Mouse (Mus musculus): ENCODE data around the gene Snx14. TPM values are rescaled to one million over a fixed set of nuclear protein-coding genes. Genes with fewer than 3 reads are reported as not detected.
A peak's percentile ranks its signal among the peaks of the same experiment; 100 is the strongest.
"Not testable (repeated sequence)": the region's sequence is repeated elsewhere in the genome, so short reads cannot be mapped to it uniquely, and the experiment has no call there.

Gene Snx14
- total RNA-seq (2021), result 10 to 100 TPM; 49.1 to 57.3 TPM
- polyA plus RNA-seq (2012; rRNA removed), result 24.9 and 28.1 TPM in 2 replicates
- long read RNA-seq, transcript Snx14-204 (28 exons, 3,109 nt), result major isoform, 19 of 28 reads
- long read RNA-seq, partial matches to known transcripts, result 3 of 28 reads
- long read RNA-seq, other reads (novel, unspliced or antisense), result 3 of 28 reads

DNA sequence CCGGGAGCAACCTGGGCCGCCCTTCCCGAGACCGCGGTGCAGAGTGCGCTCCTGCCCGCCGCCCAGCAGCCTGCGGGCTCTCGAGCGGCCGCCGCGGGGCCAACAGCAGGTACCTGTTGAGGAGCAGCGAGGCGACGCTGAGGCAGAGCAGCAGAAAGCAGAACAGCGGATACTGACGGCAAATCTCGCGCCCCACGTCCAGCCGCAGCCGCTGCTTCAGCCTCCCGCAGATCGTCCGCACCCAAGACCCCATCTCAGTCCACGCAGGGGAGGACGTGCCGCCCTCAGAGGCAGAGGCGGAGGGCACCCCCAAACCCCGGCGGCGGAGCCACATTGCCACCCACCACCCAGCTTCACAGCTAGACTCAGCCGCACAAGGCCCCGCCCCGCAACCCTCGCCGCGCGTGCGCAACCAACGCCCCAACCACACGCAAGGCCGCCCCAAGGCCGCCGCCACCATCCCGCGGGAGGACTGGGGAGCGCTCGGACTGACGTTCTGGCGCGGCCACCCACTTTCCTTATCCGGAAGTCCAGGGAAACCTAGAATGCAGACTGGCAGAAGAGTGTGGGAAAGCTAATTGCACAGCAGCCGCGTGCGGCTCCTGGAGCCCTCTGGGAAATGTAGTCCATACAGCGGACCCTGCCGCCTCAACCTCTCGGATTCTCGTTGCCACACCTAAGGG lies at the start of gene Snx14:
Snx14 (minus strand) TSS at position 404 of the 683 bp plus-strand sequence.
- peak; percentile 99 for DNase-seq

DNA sequence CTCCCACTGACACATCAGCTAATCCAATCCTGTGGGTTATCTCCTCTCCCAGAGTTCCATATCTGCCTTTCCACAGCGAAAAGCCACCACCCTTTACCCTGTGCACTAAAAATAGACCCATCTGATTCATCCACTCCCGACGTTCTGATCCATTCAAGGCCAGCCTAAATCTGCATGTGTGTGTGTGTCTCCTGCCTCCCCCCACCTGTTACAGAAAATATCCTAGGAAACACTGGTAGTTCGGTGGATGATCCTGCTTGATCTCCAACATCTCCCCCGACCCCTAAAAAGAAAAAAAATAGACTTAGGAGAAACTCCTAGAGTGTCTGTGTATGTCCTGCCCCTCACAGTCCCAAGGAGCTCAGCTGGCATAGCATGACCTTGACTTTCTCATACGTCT lies 45.8 kb upstream of the Snx14 start:
- peak; percentile 81 for DNase-seq

DNA sequence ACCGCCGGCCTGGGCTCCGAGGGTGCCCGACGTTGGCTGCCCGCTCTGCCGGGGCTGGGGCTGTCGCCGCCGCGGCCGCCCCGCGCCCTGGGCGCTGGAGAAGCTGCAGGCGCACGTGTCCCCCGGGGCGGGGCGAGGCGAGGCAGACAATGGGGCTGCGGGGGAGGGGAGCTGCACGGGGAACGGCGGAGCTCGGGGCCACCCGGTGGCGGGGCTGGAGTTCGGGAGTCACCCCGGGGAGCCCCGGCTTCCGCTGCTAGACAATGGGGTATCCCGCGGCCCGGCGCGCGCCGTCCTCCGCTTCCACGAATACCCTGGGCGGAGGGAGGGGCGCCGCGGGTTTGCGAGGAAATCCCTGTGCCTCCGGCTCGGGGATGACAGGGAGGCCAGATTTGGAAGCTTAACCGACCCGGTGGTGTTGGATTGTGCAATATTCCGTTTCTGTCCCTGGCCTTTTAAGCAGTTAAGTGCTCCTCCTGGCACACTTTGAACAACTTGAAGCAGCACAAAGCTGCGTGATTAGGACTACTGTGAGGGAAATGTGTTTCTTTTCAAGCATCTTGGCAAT lies 44.2 kb upstream of the Snx14 start:
- peak; percentile 94 for DNase-seq

DNA sequence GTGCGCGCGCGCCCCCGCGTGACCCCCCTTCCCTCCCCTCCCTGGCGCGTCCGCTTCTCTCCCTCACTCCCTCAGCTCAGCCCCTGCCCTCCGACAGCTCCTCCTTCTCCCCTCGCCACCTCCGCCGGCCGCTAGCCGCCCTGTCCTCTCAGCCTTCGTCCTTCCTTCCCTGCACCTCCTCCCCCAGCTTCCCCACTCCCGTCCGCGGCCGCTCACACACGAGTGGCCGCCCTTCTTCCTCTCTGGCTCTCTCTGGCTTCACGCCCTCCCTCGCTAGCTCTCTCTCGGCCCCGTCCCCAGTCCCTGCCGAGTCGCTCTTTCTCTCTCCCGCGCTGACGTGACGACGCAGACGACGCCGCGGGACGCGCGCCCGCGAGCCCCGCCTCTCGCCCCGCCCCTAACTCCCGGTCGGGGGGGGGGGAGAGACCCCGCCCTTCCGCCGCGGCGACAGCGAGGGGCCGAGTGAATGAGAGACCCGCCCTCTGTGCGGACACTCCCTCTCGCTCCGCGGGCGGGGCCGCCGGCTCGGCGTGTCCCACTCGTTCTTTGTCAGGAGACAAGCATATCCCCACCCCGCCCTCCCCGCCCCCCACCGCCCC lies 43.6 kb upstream of the Snx14 start, which contains the start of gene Syncrip:
Syncrip (minus strand) TSS at position 345 of the 599 bp plus-strand sequence.
- peak; percentile 96 for DNase-seq

DNA sequence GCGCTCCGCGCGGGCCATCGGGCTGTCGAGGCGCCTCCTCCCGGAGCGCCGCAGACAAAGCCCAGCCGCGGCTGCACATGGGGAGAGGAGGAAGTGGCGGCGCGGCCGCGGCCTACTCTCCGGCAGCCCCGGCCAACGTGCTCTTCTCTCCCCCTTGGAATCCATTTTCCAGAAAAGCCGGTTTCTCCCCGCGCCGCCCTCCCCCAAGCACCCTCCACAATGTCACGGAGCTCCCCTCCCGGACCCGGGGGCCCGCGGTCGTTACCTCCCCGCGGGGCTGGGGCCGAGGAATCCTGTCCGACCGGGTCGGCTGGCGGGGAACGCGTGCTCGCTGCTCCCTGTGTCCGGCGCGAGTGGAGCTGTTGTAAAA lies 43.0 kb upstream of the Snx14 start:
- DNase-seq, result no peak

DNA sequence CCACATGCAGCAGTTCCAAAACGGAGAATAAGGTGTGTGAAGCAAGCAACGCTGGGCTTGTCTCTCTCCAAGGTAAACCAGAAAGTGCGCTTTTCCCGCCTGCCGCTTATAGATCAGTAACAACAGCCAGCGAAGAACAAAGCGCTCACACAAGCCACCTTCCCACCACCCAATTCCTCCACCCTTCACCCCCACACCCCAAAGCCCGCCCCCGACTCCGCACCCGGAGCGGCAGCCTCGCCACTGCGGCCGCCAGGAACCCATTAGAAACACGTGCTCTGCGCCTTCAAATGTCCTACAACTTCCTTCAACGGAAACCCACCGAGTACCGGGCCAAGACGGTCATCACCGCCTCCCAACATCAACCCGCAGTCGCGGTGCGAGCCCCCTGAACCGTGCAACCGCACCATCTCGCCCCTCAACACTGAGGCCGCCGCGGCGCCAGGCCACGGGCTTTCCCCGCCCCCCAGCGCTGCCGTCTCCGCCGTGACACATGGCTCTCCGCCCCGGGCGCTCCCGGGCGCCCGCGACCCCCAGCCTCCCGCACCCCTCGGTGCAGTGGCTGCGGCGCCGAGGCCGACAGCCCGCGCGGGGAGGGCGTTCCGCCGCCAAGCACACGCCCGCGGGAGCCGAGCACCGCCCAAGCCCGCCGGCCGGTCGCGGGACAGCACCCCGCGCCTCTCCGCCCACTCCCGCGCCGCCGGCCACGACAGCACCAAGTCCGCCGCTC lies 42.5 kb upstream of the Snx14 start:
- peak; percentile 77 for DNase-seq

DNA sequence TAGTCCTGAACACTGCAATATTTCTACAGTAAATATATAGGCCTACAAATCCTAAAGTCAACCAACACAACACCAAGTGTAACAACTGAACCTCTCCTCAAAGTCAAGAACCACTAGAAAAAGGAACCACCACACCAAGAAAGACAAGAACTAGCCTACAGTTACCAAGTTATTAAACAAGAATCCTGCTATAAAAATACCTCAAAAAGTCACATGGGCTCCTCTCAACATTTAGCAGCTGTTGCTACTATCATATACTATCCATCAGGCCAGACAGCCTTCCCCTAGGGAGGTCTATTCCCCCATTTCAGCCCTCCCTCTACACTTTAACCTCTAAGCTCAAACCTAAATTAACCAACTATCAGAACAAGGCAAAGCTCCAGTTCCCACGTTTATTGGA lies 41.4 kb upstream of the Snx14 start:
- no peak for DNase-seq

DNA sequence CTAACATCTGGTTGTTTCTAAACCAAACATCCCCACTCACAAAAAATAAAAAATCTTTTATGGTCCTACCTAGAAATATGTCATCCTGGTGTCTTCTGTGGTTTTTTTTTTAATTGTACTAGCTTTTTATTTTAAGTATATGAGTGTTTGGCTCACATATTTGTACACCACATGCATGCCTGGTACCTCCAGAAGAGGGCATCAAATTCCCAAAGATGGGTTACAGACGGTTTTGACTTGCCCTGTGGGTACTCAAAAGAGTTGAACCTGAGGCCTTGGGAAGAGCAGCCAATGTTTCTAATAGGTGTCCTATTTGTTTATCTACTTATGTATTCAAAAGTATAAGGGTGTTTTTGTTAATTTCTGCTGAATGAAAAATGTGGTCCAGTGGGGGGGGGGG lies 37.4 kb upstream of the Snx14 start:
- DNase-seq, result peak; percentile 17

DNA sequence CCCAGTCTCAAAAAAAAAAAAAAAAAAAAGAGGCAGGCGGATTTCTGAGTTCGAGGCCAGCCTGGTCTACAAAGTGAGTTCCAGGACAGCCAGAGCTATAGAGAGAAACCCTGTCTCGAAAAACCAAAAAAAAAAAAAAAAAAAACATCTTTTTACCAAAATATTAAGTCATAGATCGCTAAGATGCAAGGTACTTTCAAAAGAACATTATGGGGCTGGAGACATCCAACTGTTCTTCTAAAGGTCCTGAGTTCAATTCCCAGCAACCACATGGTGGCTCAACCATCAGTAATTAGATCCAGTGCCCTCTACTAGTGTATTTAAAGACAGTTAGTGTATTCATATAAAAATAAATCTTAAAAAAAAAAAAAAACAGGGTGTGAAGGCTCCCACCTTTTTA lies 22.3 kb upstream of the Snx14 start:
- DNase-seq, result not testable (repeated sequence)

DNA sequence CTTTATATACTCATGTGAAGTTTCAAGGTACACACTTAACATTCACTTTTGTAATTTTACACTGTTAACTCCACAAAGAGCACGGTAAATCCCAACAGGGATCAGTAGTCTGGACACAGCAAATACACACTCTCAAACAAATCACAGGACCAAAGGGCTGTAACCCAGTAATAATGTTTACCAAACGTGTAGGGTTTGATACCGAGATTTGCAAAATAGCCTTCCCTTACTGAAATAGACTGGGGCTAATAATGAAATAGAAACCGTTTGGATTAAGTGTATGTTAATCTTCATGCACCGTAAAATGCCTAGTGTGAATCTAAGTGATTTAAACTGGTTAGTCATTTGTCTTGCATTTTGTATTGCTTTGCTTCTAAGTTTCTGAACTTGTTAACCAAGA lies 1.2 kb upstream of the Snx14 start:
- DNase-seq, result no peak

DNA sequence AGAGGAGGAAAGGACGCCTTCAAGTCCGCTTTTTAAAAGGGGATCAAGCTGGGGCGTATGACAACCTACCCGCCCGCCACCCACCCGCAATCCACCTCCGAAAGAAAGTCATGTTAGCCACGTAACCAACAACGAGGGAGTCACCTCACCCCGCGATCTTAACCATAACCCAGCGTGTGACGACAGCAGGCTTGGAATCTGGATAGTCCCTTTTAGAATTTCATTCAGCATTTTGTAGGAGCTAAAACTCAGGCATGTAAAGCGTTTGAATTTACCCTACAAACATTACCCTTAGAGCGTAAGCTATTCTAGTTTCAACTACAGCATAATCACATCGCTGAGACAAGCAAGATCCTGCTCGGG lies 461 bp upstream of the Snx14 start:
- DNase-seq, result no peak

DNA sequence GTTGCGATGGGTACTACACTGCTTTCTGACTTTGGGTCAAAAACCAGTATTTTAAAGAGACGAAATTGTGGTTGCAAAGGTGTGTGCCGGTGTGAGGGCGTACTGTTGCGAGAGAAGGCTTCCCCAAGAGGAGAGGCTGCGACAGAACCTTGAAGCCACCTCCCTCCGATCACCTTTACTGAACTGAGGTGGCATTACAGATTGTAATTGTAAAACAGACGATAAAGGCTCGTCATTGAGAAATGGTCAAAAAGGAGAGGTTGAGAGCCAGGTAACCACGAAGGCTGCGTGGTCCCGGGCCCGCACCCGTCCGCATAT lies 562 bp downstream of the Snx14 start:
- no peak for DNase-seq

DNA sequence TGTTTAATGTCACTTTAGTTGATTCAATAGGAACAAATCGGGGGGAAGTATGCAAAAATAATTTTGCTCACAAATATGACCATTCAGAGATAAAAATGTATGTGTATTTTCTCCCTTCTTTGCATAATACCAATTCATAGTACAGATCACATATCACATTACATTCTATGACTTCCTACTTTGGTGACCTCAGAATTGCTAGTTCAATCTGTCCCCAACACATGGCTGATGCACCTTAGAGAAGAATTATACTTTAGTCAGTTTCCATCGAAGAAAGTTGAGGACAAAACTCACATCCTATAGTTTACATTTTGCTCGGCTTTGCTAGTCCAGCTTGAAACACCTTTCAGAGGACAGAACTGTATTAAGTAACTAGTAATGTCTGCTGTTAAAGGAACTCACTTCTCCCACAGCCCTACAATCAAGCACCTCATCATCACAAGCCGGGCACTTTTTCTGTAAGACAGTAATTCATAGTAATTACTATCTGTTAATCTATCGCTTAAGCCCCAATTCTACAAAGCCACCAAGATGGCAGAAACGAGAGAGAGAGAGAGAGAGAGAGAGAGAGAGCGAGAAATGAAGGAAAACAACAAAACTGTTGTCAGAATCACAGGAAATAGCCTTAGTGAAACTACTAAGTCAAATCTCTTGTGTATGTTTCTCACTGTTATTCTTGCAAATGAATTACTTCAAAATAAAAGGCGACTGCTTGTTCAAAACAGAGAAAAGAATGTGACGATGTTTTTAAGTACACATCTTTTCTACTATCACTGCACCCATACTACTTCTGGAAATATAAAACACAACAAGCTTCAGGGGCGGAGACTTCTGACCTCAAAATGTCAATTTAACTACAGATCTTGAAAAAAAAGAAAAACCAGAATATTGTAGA lies 1.2 kb downstream of the Snx14 start:
- DNase-seq, result no peak

DNA sequence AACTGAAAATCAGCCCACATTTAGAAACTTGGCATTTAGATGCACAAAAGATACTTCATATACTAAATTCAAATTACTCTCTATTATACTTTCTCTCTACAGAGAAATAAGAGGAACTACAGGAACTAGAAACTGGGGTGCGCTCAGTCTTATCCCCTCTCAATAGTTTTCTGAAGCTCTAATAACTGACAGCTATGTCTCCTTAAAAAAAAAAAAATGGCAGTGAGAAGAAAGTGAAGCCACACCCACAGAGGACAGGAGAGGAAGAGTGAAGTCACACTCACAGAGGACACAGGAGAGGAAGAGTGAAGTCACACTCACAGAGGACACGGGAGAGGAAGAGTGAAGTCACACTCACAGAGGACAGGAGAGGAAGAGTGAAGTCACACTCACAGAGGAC lies 14.4 kb downstream of the Snx14 start:
- DNase-seq, result no peak

DNA sequence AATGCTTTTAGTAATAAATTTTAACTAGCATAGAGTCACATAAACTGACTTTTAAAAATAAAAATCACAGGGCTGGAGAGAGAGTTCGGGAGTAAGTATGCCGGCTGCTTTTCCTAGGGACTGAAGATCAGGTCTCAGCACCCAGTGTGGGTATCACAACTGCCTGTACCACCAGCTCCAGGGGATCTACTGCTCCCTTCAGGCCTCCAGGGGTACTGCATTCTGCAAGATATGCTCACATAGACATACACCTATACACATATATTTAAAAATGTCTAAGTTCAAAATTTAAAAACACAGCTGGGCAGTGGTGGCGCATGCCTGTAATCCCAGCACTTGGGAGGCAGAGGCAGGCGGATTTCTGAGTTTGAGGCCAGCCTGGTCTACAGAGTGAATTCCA lies 16.3 kb downstream of the Snx14 start:
- DNase-seq, result no peak

DNA sequence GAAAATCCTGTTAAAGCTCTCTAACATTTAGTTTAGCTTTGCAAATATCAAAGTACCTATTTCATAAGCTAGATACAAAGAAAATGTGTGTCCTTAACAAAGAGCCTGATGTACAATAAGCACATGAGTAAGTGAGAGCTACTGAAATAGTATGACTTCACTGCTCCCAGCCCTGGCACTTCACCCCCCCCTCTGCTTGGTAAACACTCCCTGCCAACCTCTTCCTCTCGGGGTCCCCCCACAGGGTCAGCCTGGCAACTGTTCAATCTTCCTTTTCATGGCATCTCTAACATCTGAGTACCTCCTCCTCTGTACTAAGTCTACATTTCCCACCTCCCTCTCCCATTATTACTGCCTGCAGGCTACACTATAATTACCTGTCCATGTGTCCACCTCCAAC lies 22.0 kb downstream of the Snx14 start:
- no peak for DNase-seq

DNA sequence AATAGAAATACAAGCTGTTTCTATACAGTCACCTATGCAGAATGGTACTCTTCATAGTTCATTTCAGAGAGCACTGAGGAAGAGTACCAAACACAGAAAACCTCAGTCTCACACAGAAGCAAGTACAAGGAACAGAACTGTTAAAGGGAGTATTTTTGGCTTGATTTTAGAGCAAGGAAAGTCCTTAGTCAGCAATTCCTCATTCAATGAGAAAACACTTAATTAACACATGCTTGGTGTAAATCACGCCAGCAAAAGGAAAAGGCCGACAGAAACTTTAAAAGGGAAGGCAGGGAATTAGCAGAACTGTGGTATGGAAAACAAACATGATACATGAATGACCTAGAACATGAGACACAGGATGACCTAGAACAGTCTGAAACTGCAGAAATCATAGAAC lies 28.8 kb downstream of the Snx14 start:
- no peak for DNase-seq

DNA sequence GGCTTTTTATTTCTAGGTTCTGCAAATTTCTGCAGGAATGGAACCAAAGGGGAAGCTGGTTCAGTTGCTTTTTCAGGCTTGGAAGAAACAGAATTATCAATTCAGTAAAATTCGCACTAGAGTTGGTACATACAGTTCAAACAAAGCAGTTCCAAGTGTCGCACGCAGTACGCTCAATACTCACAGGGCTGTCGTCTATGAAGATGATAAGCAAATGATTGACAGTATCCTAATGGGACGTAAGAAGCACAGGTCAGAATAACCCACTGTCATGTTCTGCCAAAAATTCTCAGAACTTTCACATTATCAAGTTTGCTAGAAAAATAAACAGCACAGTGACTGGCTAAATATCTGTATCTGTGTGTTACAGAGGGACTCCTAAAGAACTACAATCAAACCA lies 34.2 kb downstream of the Snx14 start:
- no peak for DNase-seq

DNA sequence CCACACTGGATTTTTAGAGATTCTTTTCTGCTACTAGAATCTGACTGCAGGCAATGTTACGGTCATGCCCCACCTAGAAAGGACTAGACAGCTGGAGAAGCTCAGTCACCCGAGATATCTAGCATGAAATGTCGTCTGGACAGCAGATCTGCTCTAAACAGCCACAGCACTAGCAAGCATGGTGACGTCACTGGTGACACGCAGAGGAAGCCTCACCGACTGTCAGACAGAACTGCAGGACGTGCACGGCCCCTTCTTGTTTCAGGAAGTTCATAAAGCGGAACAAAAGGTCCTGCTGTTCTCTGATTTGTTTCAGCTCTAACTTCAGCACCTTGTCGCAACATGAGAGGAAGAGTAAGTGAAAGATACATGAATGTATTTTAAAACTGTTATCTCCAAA lies 34.7 kb downstream of the Snx14 start:
- DNase-seq, result peak; percentile 8

DNA sequence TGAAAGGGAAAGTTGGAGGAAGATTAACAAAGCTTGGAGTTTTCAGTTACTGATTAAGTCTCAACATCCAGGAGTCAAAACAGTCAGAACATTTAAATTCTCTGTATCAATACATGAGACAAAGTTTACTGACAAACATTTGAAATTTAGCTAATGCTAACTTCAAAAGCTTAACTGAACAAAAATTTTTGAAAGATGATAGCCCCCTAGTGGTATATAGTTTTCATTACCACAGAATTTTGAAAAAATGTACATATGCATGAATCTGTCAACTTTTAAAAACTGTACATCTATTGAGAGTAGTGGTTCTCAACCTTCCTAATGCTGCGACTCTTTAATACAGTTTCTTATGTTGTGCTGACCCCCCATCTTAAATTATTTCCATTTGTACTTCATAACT lies 40.3 kb downstream of the Snx14 start:
- no peak for DNase-seq

DNA sequence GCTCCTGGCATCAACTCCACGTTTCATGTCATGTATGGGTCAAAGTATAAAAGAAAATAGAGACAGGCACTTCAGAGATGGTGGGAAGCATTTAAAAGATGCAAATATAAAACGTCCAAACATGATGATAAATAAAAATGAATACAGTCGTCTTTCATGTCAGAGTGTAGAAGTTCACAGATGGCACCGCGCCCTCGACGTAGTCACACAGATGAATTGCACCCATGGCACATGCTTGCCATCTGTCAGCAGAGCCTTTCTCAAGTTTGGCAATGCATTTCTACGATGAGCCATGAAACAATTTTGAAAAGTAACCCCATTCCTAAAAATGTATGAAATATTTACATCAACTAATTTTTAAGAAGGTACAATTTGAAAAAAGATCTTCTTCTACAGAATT lies 43.9 kb downstream of the Snx14 start:
- DNase-seq, result no peak

DNA sequence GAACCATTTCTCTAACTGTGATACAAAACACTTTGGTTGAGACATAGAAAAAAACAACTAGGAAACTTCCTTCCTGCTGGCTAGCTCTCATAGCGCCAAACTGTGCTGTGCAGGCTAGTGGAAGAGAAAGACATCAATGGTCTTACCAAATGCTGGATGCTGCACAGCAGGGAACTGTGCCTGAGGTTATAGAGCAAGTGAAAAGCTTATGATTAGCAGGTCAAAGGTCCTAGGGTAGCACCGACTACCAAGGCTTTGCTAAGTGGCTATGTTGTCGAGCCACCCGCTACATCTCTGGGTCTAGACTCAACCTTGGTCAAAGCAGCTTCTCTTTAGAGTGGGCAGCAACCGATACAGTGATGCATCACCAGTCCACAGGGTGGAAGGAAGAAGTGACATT lies 49.9 kb downstream of the Snx14 start:
- DNase-seq, result no peak

Measured in adrenal gland, adult 2 months (tissue).